Mouse (Mus musculus): ENCODE results near the gene Uba7. TPM values are rescaled to one million over a fixed set of nuclear protein-coding genes. Genes with fewer than 3 reads are reported as not detected.

The Uba7 gene
- polyA plus RNA-seq, 1 experiment: 10.0 TPM

- TF ChIP-seq POLR2A (IDR thresholded peaks at IDR 0.05; ENCODE audit: borderline replicate concordance, insufficient read depth, low read length) (no peak), CTCF (IDR thresholded peaks at IDR 0.05; ENCODE audit: borderline replicate concordance, insufficient read depth, low read depth, low read length) (no peak)
- no peak overlapping the region for H3K4me3 ChIP-seq (replicated peaks; ENCODE audit: insufficient read depth, low read depth, low read length)
- H3K27ac ChIP-seq (ENCODE audit: insufficient read depth, low read length): no peak overlapping the region
- 70% methylated on average over 12 of the region's 12 CpGs for WGBS
- 0 out of 2 replicates have a peak, but pooled peaks cover 3% of the 10 kb centered on the region for H3K4me1 ChIP-seq (ENCODE audit: control insufficient read depth, insufficient read depth, low read length)
- DNase-seq: peak in 1 of 2 experiments; percentile 7
- H3K27me3 ChIP-seq (ENCODE audit: control insufficient read depth, insufficient read depth, low read length): no peaks in the 10 kb centered on the region
These were observed 3.5 kb downstream of the Uba7 start for GRCm38 (mm10) chr9:107978815-107979214.

- Histone ChIP-seq H3K4me3 (replicated peaks; ENCODE audit: insufficient read depth, low read depth, low read length) (no peak overlapping the region), H3K27me3 (ENCODE audit: control insufficient read depth, insufficient read depth, low read length) (no peaks in the 10 kb centered on the region), H3K27ac (ENCODE audit: insufficient read depth, low read length) (peak overlapping the region; percentile 8; the same call in 1 of the 2 replicates), H3K4me1 (ENCODE audit: control insufficient read depth, insufficient read depth, low read length) (peaks cover 6% of the 10 kb centered on the region; the same call in 1 of the 2 replicates)
- WGBS: 71% methylated on average over 7 of the region's 7 CpGs
- no peak for DNase-seq
- TF ChIP-seq CTCF (IDR thresholded peaks at IDR 0.05; ENCODE audit: borderline replicate concordance, insufficient read depth, low read depth, low read length) (no peak), POLR2A (IDR thresholded peaks at IDR 0.05; ENCODE audit: borderline replicate concordance, insufficient read depth, low read length) (no peak)
These were observed 6.6 kb downstream of the Uba7 start for GRCm38 (mm10) chr9:107981684-107982605.

GRCm38 (mm10) chr9:107982681-107983346 is 7.5 kb downstream of the Uba7 start, which contains the start of gene Gm20661:
Gene Gm20661, plus strand, starts transcription at chr9:107983058.
- H3K4me3 ChIP-seq (replicated peaks; ENCODE audit: insufficient read depth, low read depth, low read length): no peak within 1 kb of the TSS
- peaks cover 6% of the 10 kb centered on the region; the same call in 1 of the 2 replicates for H3K4me1 ChIP-seq (ENCODE audit: control insufficient read depth, insufficient read depth, low read length)
- WGBS: 43% methylated on average over 14 of the region's 14 CpGs
- no peak for DNase-seq
- no peaks in the 10 kb centered on the region for H3K27me3 ChIP-seq (ENCODE audit: control insufficient read depth, insufficient read depth, low read length)
- peak within 1 kb of the TSS; percentile 47 for H3K27ac ChIP-seq (ENCODE audit: insufficient read depth, low read length)
- TF ChIP-seq CTCF (IDR thresholded peaks at IDR 0.05; ENCODE audit: borderline replicate concordance, insufficient read depth, low read depth, low read length): no peak
- no peak for TF ChIP-seq POLR2A (IDR thresholded peaks at IDR 0.05; ENCODE audit: borderline replicate concordance, insufficient read depth, low read length)

GRCm38 (mm10) chr9:107983421-107983890 is 8.2 kb downstream of the Uba7 start:
- Histone ChIP-seq H3K27me3 (ENCODE audit: control insufficient read depth, insufficient read depth, low read length) (no peaks in the 10 kb centered on the region), H3K4me3 (replicated peaks; ENCODE audit: insufficient read depth, low read depth, low read length) (no peak overlapping the region), H3K27ac (ENCODE audit: insufficient read depth, low read length) (0 out of 2 replicates have a peak overlapping the region, but pooled peaks have one; percentile 47), H3K4me1 (ENCODE audit: control insufficient read depth, insufficient read depth, low read length) (peaks cover 6% of the 10 kb centered on the region; the same call in 1 of the 2 replicates)
- TF ChIP-seq CTCF (IDR thresholded peaks at IDR 0.05; ENCODE audit: borderline replicate concordance, insufficient read depth, low read depth, low read length) (no peak), POLR2A (IDR thresholded peaks at IDR 0.05; ENCODE audit: borderline replicate concordance, insufficient read depth, low read length) (no peak)
- 65% methylated on average over 4 of the region's 4 CpGs for WGBS
- no peak for DNase-seq

- no peak for DNase-seq
- no peak for TF ChIP-seq POLR2A (IDR thresholded peaks at IDR 0.05; ENCODE audit: borderline replicate concordance, insufficient read depth, low read length)
- no peak for TF ChIP-seq CTCF (IDR thresholded peaks at IDR 0.05; ENCODE audit: borderline replicate concordance, insufficient read depth, low read depth, low read length)
- WGBS: 86% methylated on average over 19 of the region's 19 CpGs
- 0 out of 2 replicates have a peak overlapping the region, but pooled peaks have one; percentile 47 for H3K27ac ChIP-seq (ENCODE audit: insufficient read depth, low read length)
- peaks cover 6% of the 10 kb centered on the region; the same call in 1 of the 2 replicates for H3K4me1 ChIP-seq (ENCODE audit: control insufficient read depth, insufficient read depth, low read length)
- no peak overlapping the region for H3K4me3 ChIP-seq (replicated peaks; ENCODE audit: insufficient read depth, low read depth, low read length)
- no peaks in the 10 kb centered on the region for H3K27me3 ChIP-seq (ENCODE audit: control insufficient read depth, insufficient read depth, low read length)
These were observed 8.9 kb downstream of the Uba7 start for GRCm38 (mm10) chr9:107984052-107984753.

- no peak for TF ChIP-seq CTCF (IDR thresholded peaks at IDR 0.05; ENCODE audit: borderline replicate concordance, insufficient read depth, low read depth, low read length)
- no peak for TF ChIP-seq POLR2A (IDR thresholded peaks at IDR 0.05; ENCODE audit: borderline replicate concordance, insufficient read depth, low read length)
- H3K27ac ChIP-seq (ENCODE audit: insufficient read depth, low read length): no peak overlapping the region
- no peak for DNase-seq
- H3K27me3 ChIP-seq (ENCODE audit: control insufficient read depth, insufficient read depth, low read length): no peaks in the 10 kb centered on the region
- H3K4me3 ChIP-seq (replicated peaks; ENCODE audit: insufficient read depth, low read depth, low read length): no peak overlapping the region
- 91% methylated on average over 9 of the region's 9 CpGs for WGBS
- peaks cover 6% of the 10 kb centered on the region; the same call in 1 of the 2 replicates for H3K4me1 ChIP-seq (ENCODE audit: control insufficient read depth, insufficient read depth, low read length)
These were observed 9.4 kb downstream of the Uba7 start for GRCm38 (mm10) chr9:107984754-107985055.
